Mouse (Mus musculus) forebrain, embryonic 11.5 days (tissue): ENCODE results near the gene Jpt2. TPM values are rescaled to one million over a fixed set of nuclear protein-coding genes. Genes with fewer than 3 reads are reported as not detected.
A peak's percentile ranks its signal among the peaks of the same experiment; 100 is the strongest.

Experiments
- ATAC-seq: fragments of 200-750 bp; cut with Nextera tagmentation; replicated peaks from 2 replicates; pipeline ENCODE4 v1.8.0; 2017; ENCODE audit warnings: moderate TSS enrichment; ENCODE audit not compliant: low FRiP score
- DNase-seq: peaks from one replicate; pipeline ENCODE4 v3.0.0-alpha.2; 2017; ENCODE audit warnings: low spot score
- H3K27ac ChIP-seq: fragments of 300-500 bp; sonication (generic); 2 replicates; pipeline ENCODE4 v1.5.1; 2014; ENCODE audit warnings: low read depth, low read length
- H3K27me3 ChIP-seq: fragments of 300-500 bp; sonication (generic); 2 replicates; pipeline ENCODE4 v1.6.1; 2014; ENCODE audit warnings: mild to moderate bottlenecking, low read length, mixed read lengths; ENCODE audit not compliant: control insufficient read depth, insufficient read depth
- H3K36me3 ChIP-seq: fragments of 300-500 bp; sonication (generic); 2 replicates; pipeline ENCODE4 v1.6.1; 2014; ENCODE audit warnings: mild to moderate bottlenecking, low read length, moderate library complexity, mixed read lengths; ENCODE audit not compliant: control insufficient read depth, insufficient read depth
- H3K4me1 ChIP-seq: fragments of 300-500 bp; sonication (generic); replicated peaks from 2 replicates; pipeline ENCODE4 v1.6.1; 2014; ENCODE audit warnings: low read length, mixed read lengths; ENCODE audit not compliant: control insufficient read depth, insufficient read depth
- H3K4me2 ChIP-seq: fragments of 300-500 bp; sonication (generic); 2 replicates; pipeline ENCODE4 v1.6.1; 2014; ENCODE audit warnings: low read depth, mild to moderate bottlenecking, low read length, moderate library complexity, mixed read lengths; ENCODE audit not compliant: severe bottlenecking
- H3K4me3 ChIP-seq: fragments of 300-500 bp; sonication (generic); 2 replicates; pipeline ENCODE4 v1.5.1; 2014; ENCODE audit warnings: low read depth, low read length
- H3K9ac ChIP-seq: fragments of 300-500 bp; sonication (generic); 2 replicates; pipeline ENCODE4 v1.6.1; 2014; ENCODE audit warnings: low read length
- H3K9me3 ChIP-seq: fragments of 300-500 bp; sonication (generic); 2 replicates; pipeline ENCODE4 v1.6.1; 2016; ENCODE audit warnings: low read length, mixed read lengths; ENCODE audit not compliant: control insufficient read depth
- WGBS: fragments of 180-500 bp; shearing (Covaris S2); extraction: QIAGEN DNeasy Blood & Tissue Kit; methylation state at CpG from one replicate; pipeline ENCODE4 v1.1.7; 2014; 5-methylcytosine and 5-hydroxymethylcytosine counted together
- polyA plus RNA-seq: library from polyadenylated mRNA; unstranded; fragments of >200 nt; fragmentation: Nextera tagmentation; extraction: Ambion mirVana; gene quantifications from 2 replicates; pipeline ENCODE4 v1.2.1, GENCODE M21; 2014

Jpt2 gene
- polyA plus RNA-seq, 1 experiment from 2014 or later, result 314 TPM

DNA sequence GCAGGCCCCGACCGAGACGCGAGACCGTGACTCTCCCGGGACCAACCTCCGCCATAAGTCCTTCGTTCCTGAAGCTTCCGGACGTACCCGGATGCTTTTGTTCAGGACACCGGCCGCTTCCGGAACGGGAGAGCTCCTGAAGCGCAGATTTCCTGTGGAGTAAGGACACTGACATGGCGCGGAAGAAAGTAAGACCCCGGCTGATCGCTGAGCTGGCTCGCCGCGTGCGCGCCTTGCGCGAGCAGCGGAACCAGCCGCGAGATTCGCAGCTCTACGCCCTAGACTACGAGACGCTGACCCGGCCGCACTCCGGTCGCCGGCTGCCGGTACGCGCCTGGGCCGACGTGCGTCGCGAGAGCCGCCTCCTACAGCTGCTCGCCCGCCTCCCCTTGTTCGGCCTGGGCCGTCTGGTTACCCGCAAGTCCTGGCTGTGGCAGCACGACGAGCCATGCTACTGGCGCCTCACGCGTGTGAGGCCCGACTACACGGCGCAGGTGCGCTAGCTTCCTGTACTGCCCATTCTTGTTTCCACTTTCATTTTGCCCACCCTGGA lies 65.4 kb downstream of the Jpt2 start, which contains the start of the genes Eme2 and Mrps34:
Eme2 (minus strand) TSS at position 93 of the 553 bp plus-strand sequence.
Mrps34 (plus strand) TSS at position 122 of the 553 bp plus-strand sequence.
- DNase-seq (peak; percentile 90), ATAC-seq (peak; percentile 44)
- Histone ChIP-seq H3K27me3 (no peaks in the 10 kb centered on the region), H3K4me1 (peaks cover 20% of the 10 kb centered on the region), H3K4me3 (peak within 1 kb of the TSS; percentile 86), H3K27ac (peak within 1 kb of the TSS; percentile 72), H3K9me3 (no peaks in the 10 kb centered on the region), H3K36me3 (peaks cover 18% of the 10 kb centered on the region), H3K4me2 (peak within 1 kb of the TSS; percentile 98), H3K9ac (peak within 1 kb of the TSS; percentile 88)
- under 1% methylated on average over 62 of the region's 62 CpGs for WGBS

DNA sequence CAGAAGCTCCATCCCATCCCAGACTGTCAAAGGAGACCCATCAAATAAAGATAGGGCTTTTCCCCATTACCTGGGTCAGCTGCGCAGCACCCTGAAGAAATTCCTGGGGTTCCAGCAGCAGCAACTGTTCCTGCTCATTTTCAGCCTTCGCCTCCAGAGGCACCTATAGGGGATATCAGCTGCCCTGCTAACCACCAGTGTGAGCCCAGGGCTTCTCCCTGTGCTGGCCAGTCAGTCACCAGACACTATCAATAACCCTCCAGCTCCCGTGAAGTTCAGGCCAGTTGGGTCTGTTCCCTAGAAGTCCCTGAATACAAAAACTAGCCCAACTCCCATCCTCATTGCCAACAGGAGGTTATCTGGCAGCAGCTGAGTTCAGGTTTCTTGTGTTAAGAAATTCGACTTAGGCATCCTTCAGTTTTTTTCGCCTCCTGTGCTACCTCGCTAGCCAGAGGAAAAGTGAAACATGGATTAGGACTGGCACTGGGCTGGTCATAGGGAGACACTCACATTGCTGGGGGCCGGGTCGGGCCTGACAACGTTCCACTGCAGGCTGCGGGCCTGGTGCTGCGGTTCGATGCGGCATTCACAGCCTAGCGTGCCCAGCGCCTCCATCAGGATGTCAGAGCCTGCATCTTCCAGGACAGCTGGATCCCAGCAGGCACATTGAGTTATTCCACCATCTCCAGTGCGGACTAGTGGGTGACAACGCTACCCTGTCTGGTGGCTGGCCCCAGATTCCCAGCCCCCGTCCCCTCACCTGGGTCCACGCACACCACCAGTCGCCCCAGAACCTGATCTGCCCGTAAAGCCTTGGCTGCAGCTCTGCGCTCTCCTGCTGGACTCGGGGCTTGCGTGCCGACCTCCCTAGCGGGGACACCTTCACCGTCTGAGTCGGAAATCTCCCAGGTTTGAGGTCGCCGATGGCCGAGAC lies 66.2 kb downstream of the Jpt2 start:
- Histone ChIP-seq H3K4me3 (peak overlapping the region; percentile 86), H3K4me2 (peak overlapping the region; percentile 98), H3K27ac (peak overlapping the region; percentile 72; the same call in 1 of the 2 replicates), H3K4me1 (peaks cover 20% of the 10 kb centered on the region), H3K36me3 (peaks cover 18% of the 10 kb centered on the region), H3K27me3 (no peaks in the 10 kb centered on the region), H3K9me3 (no peaks in the 10 kb centered on the region), H3K9ac (peak overlapping the region; percentile 88)
- WGBS, result 11% methylated on average over 31 of the region's 31 CpGs
- ATAC-seq, result 0 out of 2 replicates have a peak, but pooled peaks have one; percentile 4
- DNase-seq, result peak; percentile 59

DNA sequence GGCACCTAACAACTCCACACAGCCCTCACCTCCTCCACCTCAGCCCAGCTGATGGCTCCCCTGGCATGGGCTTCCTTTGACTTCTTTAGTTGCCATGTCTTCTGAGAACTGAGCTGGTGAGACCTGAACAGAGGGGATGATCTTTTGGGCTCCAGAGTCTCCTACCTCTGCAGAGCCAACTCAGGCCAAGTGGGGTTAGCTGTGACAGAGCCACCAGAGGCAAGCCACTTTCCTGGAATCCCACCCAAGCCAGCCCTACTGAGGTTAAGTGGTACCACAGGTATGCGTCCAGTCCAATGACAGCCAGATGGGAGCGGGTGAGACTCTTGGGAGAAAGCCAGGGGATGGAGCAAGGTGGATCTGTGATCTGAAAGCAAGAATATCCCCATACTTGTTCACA lies 67.2 kb downstream of the Jpt2 start:
- H3K4me3 ChIP-seq, result no peak overlapping the region
- no peaks in the 10 kb centered on the region for H3K27me3 ChIP-seq
- H3K4me2 ChIP-seq, result no peak overlapping the region
- peaks cover 20% of the 10 kb centered on the region for H3K4me1 ChIP-seq
- no peak overlapping the region for H3K9ac ChIP-seq
- no peaks in the 10 kb centered on the region for H3K9me3 ChIP-seq
- H3K27ac ChIP-seq, result no peak overlapping the region
- peaks cover 18% of the 10 kb centered on the region; the same call in 1 of the 2 replicates for H3K36me3 ChIP-seq
- 91% methylated on average over 2 of the region's 2 CpGs for WGBS
- ATAC-seq, result no peak
- peak; percentile 45 for DNase-seq

DNA sequence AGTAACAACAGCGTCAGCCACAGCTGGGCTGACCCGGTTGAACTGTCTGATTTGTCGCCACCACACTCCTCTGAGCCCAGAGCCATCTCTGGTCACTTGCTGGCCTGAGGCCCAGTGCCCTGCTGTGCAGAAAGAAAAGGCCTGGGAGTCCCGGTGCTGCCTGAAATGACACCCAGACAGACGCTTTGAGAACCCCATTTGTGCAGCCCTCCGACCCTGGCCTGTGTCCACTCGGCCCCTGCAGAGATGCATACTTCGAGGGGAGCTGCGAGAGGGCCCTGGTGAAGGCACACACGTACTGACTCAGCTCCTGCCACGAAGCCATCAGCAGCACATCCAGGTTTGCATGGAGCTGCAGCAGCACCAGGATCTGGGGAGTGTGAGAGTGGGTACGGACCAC lies 67.7 kb downstream of the Jpt2 start:
- H3K4me1 ChIP-seq, result peaks cover 20% of the 10 kb centered on the region
- H3K4me2 ChIP-seq, result no peak overlapping the region
- no peaks in the 10 kb centered on the region for H3K9me3 ChIP-seq
- no peak overlapping the region for H3K4me3 ChIP-seq
- H3K9ac ChIP-seq, result no peak overlapping the region
- ATAC-seq (no peak), DNase-seq (peak; percentile 44)
- no peak overlapping the region for H3K27ac ChIP-seq
- 89% methylated on average over 12 of the region's 12 CpGs for WGBS
- no peaks in the 10 kb centered on the region for H3K27me3 ChIP-seq
- H3K36me3 ChIP-seq, result peaks cover 18% of the 10 kb centered on the region; the same call in 1 of the 2 replicates

DNA sequence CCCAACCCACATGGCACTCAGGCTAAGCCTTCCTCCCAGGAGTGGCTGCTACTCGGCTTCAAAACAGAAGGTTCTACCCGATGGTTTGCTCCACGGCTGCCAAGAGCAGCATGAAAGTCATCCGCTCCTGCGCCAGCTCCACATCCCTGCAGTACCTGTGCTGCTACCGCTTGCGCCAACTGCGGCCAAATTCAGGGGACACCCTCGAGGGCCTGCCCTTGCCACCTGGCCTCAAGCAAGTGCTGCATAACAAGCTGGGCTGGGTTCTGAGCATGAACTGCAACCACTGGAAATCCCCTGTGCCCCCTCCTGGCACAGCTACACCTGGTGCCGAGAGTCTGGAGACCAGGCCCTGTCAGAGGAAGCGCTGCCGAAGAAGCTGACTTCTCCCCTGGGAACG lies 69.2 kb downstream of the Jpt2 start:
- 90% methylated on average over 12 of the region's 13 CpGs for WGBS
- Histone ChIP-seq H3K9me3 (no peaks in the 10 kb centered on the region), H3K4me2 (no peak overlapping the region), H3K27me3 (no peaks in the 10 kb centered on the region), H3K27ac (no peak overlapping the region), H3K36me3 (peaks cover 14% of the 10 kb centered on the region; the same call in 1 of the 2 replicates), H3K9ac (no peak overlapping the region), H3K4me1 (peaks cover 18% of the 10 kb centered on the region), H3K4me3 (no peak overlapping the region)
- ATAC-seq (no peak), DNase-seq (peak; percentile 48)

DNA sequence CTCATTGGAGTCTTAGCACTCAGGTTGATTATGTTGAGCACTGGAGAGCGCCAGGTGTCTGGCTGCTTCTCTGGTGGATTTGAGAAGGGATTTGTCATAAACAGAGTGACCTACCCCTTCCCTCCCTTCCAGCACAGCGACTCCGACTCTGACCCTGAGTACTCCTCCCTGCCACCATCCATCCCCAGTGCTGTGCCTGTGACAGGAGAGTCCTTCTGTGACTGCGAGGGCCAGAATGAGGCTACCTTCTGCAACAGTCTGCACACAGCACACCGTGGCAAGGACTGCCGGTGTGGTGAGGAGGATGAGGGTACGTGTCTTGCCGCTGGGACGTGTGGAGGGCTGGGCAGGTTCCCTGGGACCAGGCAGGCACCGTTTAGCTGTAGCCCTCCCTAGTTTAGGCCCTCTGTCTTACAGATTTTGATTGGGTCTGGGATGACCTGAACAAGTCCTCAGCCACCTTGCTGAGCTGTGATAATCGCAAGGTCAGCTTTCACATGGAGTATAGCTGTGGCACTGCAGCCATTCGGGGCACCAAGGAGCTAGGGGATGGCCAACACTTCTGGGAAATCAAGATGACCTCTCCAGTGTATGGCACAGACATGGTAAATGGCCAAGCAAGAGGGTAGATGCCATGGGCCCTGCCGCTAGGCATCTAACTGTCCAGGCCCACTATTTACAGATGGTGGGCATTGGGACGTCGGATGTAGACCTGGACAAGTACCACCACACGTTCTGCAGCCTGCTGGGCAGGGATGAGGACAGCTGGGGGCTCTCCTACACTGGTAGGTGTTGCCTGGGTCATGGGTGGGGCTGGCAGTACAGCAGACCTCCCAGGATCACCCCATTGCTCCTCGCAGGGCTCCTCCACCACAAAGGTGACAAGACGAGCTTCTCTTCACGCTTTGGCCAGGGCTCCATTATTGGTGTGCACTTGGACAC lies 70.1 kb downstream of the Jpt2 start:
- Histone ChIP-seq H3K4me2 (no peak overlapping the region), H3K9ac (no peak overlapping the region), H3K27ac (no peak overlapping the region), H3K27me3 (no peaks in the 10 kb centered on the region), H3K9me3 (no peaks in the 10 kb centered on the region), H3K4me1 (peaks cover 13% of the 10 kb centered on the region), H3K4me3 (no peak overlapping the region), H3K36me3 (peaks cover 14% of the 10 kb centered on the region; the same call in 1 of the 2 replicates)
- peak; percentile 49 for DNase-seq
- WGBS, result 89% methylated on average over 19 of the region's 19 CpGs
- no peak for ATAC-seq

DNA sequence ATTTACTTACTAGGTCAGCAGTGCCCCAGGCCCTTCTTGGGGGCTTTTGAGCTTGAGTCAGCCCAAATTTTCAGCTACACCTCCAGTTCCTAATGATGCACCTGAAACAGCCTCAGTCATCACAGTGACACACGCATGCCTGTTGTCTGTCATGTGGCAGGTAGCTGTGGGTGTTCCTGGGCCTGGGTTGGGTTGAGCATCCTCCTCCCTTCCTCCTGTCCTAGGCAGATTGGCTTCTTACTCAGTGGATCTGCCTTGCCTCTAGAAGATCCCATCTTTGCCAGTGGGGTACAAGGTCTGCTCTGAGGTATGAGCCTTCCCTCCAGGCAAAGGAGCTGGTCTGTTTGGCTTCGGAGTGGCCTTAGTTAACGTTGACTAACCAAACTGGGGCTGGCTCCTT lies 71.6 kb downstream of the Jpt2 start:
- H3K4me2 ChIP-seq, result no peak overlapping the region
- 91% methylated on average over 3 of the region's 3 CpGs for WGBS
- ATAC-seq (no peak), DNase-seq (no peak)
- H3K4me3 ChIP-seq, result no peak overlapping the region
- H3K9me3 ChIP-seq, result no peaks in the 10 kb centered on the region
- no peak overlapping the region for H3K9ac ChIP-seq
- peaks cover 13% of the 10 kb centered on the region for H3K4me1 ChIP-seq
- no peaks in the 10 kb centered on the region for H3K27me3 ChIP-seq
- H3K27ac ChIP-seq, result no peak overlapping the region
- peaks cover 14% of the 10 kb centered on the region; the same call in 1 of the 2 replicates for H3K36me3 ChIP-seq
